Mouse (Mus musculus) hindbrain, embryonic 16.5 days (tissue): Measurements from ENCODE around the gene Kl. TPM values are rescaled to one million over a fixed set of nuclear protein-coding genes. Genes with fewer than 3 reads are reported as not detected.
A peak's percentile ranks its signal among the peaks of the same experiment; 100 is the strongest.

Experiments
- ATAC-seq: fragments of 200-750 bp; cut with Nextera tagmentation; 2 replicates; pipeline ENCODE4 v1.8.0; 2017; ENCODE audit warnings: moderate TSS enrichment, moderate library complexity
- H3K27ac ChIP-seq: fragments of 300-500 bp; sonication (generic); 2 replicates; pipeline ENCODE4 v1.5.1; 2014; ENCODE audit warnings: low read depth, mild to moderate bottlenecking, control low read depth, low read length, moderate library complexity
- H3K27me3 ChIP-seq: fragments of 300-500 bp; sonication (generic); replicated peaks from 2 replicates; pipeline ENCODE4 v1.6.1; 2014; ENCODE audit warnings: low read length; ENCODE audit not compliant: control insufficient read depth, insufficient read depth
- H3K36me3 ChIP-seq: fragments of 300-500 bp; sonication (generic); 2 replicates; pipeline ENCODE4 v1.6.1; 2014; ENCODE audit warnings: mild to moderate bottlenecking, low read length, moderate library complexity, mixed read lengths; ENCODE audit not compliant: control insufficient read depth, insufficient read depth
- H3K4me1 ChIP-seq: fragments of 300-500 bp; sonication (generic); 2 replicates; pipeline ENCODE4 v1.6.1; 2014; ENCODE audit warnings: low read depth, low read length; ENCODE audit not compliant: control insufficient read depth, insufficient read depth
- H3K4me2 ChIP-seq: fragments of 300-500 bp; sonication (generic); 2 replicates; pipeline ENCODE4 v1.6.1; 2014; ENCODE audit warnings: mild to moderate bottlenecking, low read length, control low read depth, moderate library complexity
- H3K4me3 ChIP-seq: fragments of 300-500 bp; sonication (generic); 2 replicates; pipeline ENCODE4 v1.5.1; 2014; ENCODE audit warnings: mild to moderate bottlenecking, low read length, control low read depth, moderate library complexity
- H3K9ac ChIP-seq: fragments of 300-500 bp; sonication (generic); 2 replicates; pipeline ENCODE4 v1.6.1; 2014; ENCODE audit warnings: low read depth, mild to moderate bottlenecking, control low read depth, low read length, moderate library complexity
- H3K9me3 ChIP-seq: fragments of 300-500 bp; sonication (generic); 2 replicates; pipeline ENCODE4 v1.6.1; 2014; ENCODE audit warnings: mild to moderate bottlenecking, low read length, moderate library complexity; ENCODE audit not compliant: control insufficient read depth
- WGBS: fragments of 180-500 bp; shearing (Covaris S2); extraction: QIAGEN DNeasy Blood & Tissue Kit; methylation state at CpG from one replicate; pipeline ENCODE4 v1.1.7; 2014; 5-methylcytosine and 5-hydroxymethylcytosine counted together
- polyA plus RNA-seq: library from polyadenylated mRNA; unstranded; fragments of >200 nt; fragmentation: Nextera tagmentation; extraction: Ambion mirVana; gene quantifications from 2 replicates; pipeline ENCODE4 v1.2.1, GENCODE M21; 2015

The Kl gene
- polyA plus RNA-seq, 1 experiment from 2014 or later = 1.3 TPM

- Histone ChIP-seq H3K4me2 (no peak overlapping the region), H3K27ac (no peak overlapping the region), H3K4me1 (peaks cover 3% of the 10 kb centered on the region; the same call in 1 of the 2 replicates), H3K36me3 (no peaks in the 10 kb centered on the region), H3K9ac (no peak overlapping the region), H3K4me3 (no peak overlapping the region), H3K27me3 (no peaks in the 10 kb centered on the region), H3K9me3 (no peaks in the 10 kb centered on the region)
- WGBS = 41% methylated on average over 6 of the region's 6 CpGs
- ATAC-seq = no peak
Measured at GRCm38 (mm10) chr5:151028906-151029305, 76.5 kb downstream of the Kl start.

GRCm38 (mm10) chr5:151034715-151035512, 82.5 kb downstream of the Kl start:
- whole genome bisulfite sequencing = 69% methylated on average over 9 of the region's 9 CpGs
- no peak for ATAC-seq
- Histone ChIP-seq H3K9ac (no peak overlapping the region), H3K4me3 (no peak overlapping the region), H3K4me2 (no peak overlapping the region), H3K36me3 (no peaks in the 10 kb centered on the region), H3K27ac (no peak overlapping the region), H3K9me3 (no peaks in the 10 kb centered on the region), H3K27me3 (no peaks in the 10 kb centered on the region), H3K4me1 (no peaks in the 10 kb centered on the region)

GRCm38 (mm10) chr5:151037871-151038270, 85.5 kb downstream of the Kl start:
- Histone ChIP-seq H3K9ac (no peak overlapping the region), H3K36me3 (no peaks in the 10 kb centered on the region), H3K27ac (no peak overlapping the region), H3K9me3 (no peaks in the 10 kb centered on the region), H3K27me3 (no peaks in the 10 kb centered on the region), H3K4me1 (no peaks in the 10 kb centered on the region), H3K4me3 (no peak overlapping the region), H3K4me2 (no peak overlapping the region)
- 0 out of 2 replicates have a peak, but pooled peaks have one; percentile 45 for ATAC-seq
- 60% methylated on average over 7 of the region's 7 CpGs for WGBS

- Histone ChIP-seq H3K4me2 (no peak overlapping the region), H3K27me3 (no peaks in the 10 kb centered on the region), H3K9me3 (no peaks in the 10 kb centered on the region), H3K36me3 (no peaks in the 10 kb centered on the region), H3K27ac (no peak overlapping the region), H3K4me1 (no peaks in the 10 kb centered on the region), H3K9ac (no peak overlapping the region), H3K4me3 (no peak overlapping the region)
- no peak for ATAC-seq
- 90% methylated on average over 5 of the region's 5 CpGs for WGBS
Measured at GRCm38 (mm10) chr5:151042911-151043310, 90.5 kb downstream of the Kl start.
